Mouse (Mus musculus): Measurements from ENCODE around the gene Ift20. TPM values are rescaled to one million over a fixed set of nuclear protein-coding genes. Genes with fewer than 3 reads are reported as not detected.
A peak's percentile ranks its signal among the peaks of the same experiment; 100 is the strongest.

Ift20 gene
- polyA plus RNA-seq, 1 experiment from 2014 or later, result 108 TPM

GRCm38 (mm10) chr11:78550168-78551058 lies 14.3 kb downstream of the Ift20 start, which contains the start of gene Tmem97:
Gene Tmem97, minus strand, starts transcription at chr11:78550777.
- H3K4me1 ChIP-seq, result peaks cover 24% of the 10 kb centered on the region
- peaks cover 3% of the 10 kb centered on the region; the same call in 1 of the 2 replicates for H3K36me3 ChIP-seq
- H3K27me3 ChIP-seq, result no peaks in the 10 kb centered on the region
- peak within 1 kb of the TSS; percentile 79 for H3K4me2 ChIP-seq (replicated peaks)
- H3K9me3 ChIP-seq (replicated peaks), result peaks cover 5% of the 10 kb centered on the region; the same call in 1 of the 2 replicates
- peak within 1 kb of the TSS; percentile 81 for H3K27ac ChIP-seq
- peak within 1 kb of the TSS; percentile 56 for H3K4me3 ChIP-seq
- H3K9ac ChIP-seq, result peak within 1 kb of the TSS; percentile 65
- WGBS, result under 1% methylated on average over 60 of the region's 60 CpGs
- ATAC-seq (ENCODE audit: low FRiP score), result peak; percentile 100

- Histone ChIP-seq H3K9me3 (replicated peaks) (peaks cover 5% of the 10 kb centered on the region; the same call in 1 of the 2 replicates), H3K4me2 (replicated peaks) (peak overlapping the region; percentile 79), H3K4me1 (peaks cover 24% of the 10 kb centered on the region), H3K27me3 (no peaks in the 10 kb centered on the region), H3K4me3 (peak overlapping the region; percentile 56), H3K36me3 (no peaks in the 10 kb centered on the region), H3K27ac (peak overlapping the region; percentile 81), H3K9ac (peak overlapping the region; percentile 53)
- 38% methylated on average over 6 of the region's 6 CpGs for WGBS
- peak; percentile 58 for ATAC-seq (ENCODE audit: low FRiP score)
These were observed 14.9 kb downstream of the Ift20 start for GRCm38 (mm10) chr11:78551059-78551398.

DNA sequence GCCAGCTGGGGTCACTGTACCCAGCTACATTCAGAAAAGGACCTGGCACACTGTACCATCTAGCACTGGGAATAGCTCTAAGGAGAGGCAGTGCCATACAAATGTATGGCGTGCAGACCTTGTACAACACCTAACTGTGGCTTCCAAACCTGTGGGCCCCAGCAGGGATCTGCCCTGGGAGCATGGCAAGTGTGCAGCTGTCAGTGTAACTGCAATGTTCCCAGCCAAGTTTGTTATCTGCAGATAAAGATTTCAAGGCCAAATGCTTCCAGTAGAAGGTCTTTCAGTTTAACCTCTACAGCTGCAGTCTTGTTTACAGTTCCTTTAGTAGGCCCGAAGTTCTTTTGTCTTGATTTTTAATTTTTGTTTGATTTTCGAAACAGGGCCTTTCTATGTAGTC lies 19.5 kb downstream of the Ift20 start:
- Histone ChIP-seq H3K4me2 (replicated peaks) (no peak overlapping the region), H3K4me3 (no peak overlapping the region), H3K9ac (no peak overlapping the region), H3K4me1 (peaks cover 3% of the 10 kb centered on the region), H3K27ac (no peak overlapping the region), H3K36me3 (no peaks in the 10 kb centered on the region), H3K9me3 (replicated peaks) (peaks cover 5% of the 10 kb centered on the region; the same call in 1 of the 2 replicates), H3K27me3 (no peaks in the 10 kb centered on the region)
- 82% methylated on average over 3 of the region's 3 CpGs for WGBS
- ATAC-seq (ENCODE audit: low FRiP score), result no peak

GRCm38 (mm10) chr11:78556070-78556469 lies 19.9 kb downstream of the Ift20 start:
- Histone ChIP-seq H3K4me2 (replicated peaks) (no peak overlapping the region), H3K36me3 (no peaks in the 10 kb centered on the region), H3K4me3 (no peak overlapping the region), H3K27ac (no peak overlapping the region), H3K4me1 (peaks cover 2% of the 10 kb centered on the region), H3K27me3 (no peaks in the 10 kb centered on the region), H3K9ac (no peak overlapping the region), H3K9me3 (replicated peaks) (peaks cover 5% of the 10 kb centered on the region; the same call in 1 of the 2 replicates)
- WGBS, result 85% methylated on average over 4 of the region's 4 CpGs
- ATAC-seq (ENCODE audit: low FRiP score), result no peak

- Histone ChIP-seq H3K27me3 (no peaks in the 10 kb centered on the region), H3K27ac (peak overlapping the region; percentile 62; the same call in 1 of the 2 replicates), H3K4me2 (replicated peaks) (no peak overlapping the region), H3K36me3 (no peaks in the 10 kb centered on the region), H3K4me3 (no peak overlapping the region), H3K9ac (no peak overlapping the region), H3K9me3 (replicated peaks) (peaks cover 5% of the 10 kb centered on the region; the same call in 1 of the 2 replicates), H3K4me1 (no peaks in the 10 kb centered on the region; the same call in 1 of the 2 replicates)
- 54% methylated on average over 8 of the region's 8 CpGs for WGBS
- ATAC-seq (ENCODE audit: low FRiP score), result no peak
These were observed 21.1 kb downstream of the Ift20 start for GRCm38 (mm10) chr11:78557241-78557640.

- Histone ChIP-seq H3K36me3 (0 out of 2 replicates have a peak, but pooled peaks cover 6% of the 10 kb centered on the region), H3K4me3 (no peak overlapping the region), H3K9ac (no peak overlapping the region), H3K4me2 (replicated peaks) (no peak overlapping the region), H3K9me3 (replicated peaks) (no peaks in the 10 kb centered on the region), H3K27me3 (no peaks in the 10 kb centered on the region), H3K27ac (no peak overlapping the region), H3K4me1 (no peaks in the 10 kb centered on the region; the same call in 1 of the 2 replicates)
- 16% methylated on average over 4 of the region's 4 CpGs for WGBS
- 0 out of 2 replicates have a peak, but pooled peaks have one; percentile 61 for ATAC-seq (ENCODE audit: low FRiP score)
These were observed 24.3 kb downstream of the Ift20 start for GRCm38 (mm10) chr11:78560447-78560846.

DNA sequence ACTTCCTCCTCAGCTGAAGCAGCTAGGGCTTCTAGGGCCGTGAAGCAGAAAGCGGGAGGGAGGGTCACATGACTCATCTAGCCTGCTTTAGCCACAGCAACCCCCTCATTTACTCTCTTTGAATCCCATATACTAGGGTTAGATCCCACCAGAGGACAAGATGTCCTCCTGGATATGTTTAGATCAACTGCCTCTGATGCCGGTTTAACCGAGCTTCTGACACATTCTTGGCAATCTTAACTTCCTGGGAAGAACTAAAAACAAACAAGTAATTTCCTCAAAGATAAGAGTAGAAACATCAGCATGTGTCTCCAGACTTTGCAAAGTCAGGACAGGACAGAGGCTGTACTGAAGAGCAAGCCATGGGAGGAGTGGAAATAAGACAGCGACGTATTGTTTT lies 30.6 kb downstream of the Ift20 start:
- ATAC-seq (ENCODE audit: low FRiP score), result no peak

DNA sequence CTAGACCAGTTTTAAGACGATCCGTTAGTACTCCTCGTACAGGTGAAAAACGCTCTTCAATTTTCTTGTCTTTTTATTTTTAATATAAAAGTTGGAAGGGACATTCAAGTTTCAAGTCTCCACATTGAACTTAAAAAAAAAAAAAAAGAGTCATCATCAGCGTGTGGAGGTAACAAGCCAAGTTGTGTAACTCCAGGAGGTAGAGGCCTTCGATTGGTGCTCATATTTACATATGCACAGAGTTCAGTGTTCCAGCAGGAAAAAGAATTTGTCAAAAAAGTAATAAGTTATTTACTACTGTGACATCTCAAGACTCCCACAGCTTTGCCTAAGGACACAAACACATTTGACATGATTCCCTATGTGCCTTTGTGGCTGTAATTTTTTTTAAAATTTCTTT lies 31.5 kb downstream of the Ift20 start:
- H3K4me1 ChIP-seq, result no peaks in the 10 kb centered on the region
- no peak overlapping the region for H3K4me2 ChIP-seq (replicated peaks)
- no peak overlapping the region for H3K27ac ChIP-seq
- H3K36me3 ChIP-seq, result peaks cover 45% of the 10 kb centered on the region
- H3K9me3 ChIP-seq (replicated peaks), result no peaks in the 10 kb centered on the region
- 93% methylated on average over 6 of the region's 6 CpGs for WGBS
- no peak for ATAC-seq (ENCODE audit: low FRiP score)
- H3K4me3 ChIP-seq, result no peak overlapping the region
- H3K27me3 ChIP-seq, result no peaks in the 10 kb centered on the region
- H3K9ac ChIP-seq, result no peak overlapping the region

More for the DNA sequence above, 30.6 kb downstream of the Ift20 start:
- Histone ChIP-seq H3K9ac (no peak overlapping the region), H3K4me1 (no peaks in the 10 kb centered on the region), H3K4me3 (no peak overlapping the region), H3K27me3 (no peaks in the 10 kb centered on the region), H3K36me3 (peaks cover 37% of the 10 kb centered on the region), H3K27ac (no peak overlapping the region), H3K9me3 (replicated peaks) (no peaks in the 10 kb centered on the region), H3K4me2 (replicated peaks) (no peak overlapping the region)
- WGBS, result 80% methylated on average over 6 of the region's 6 CpGs

- no peak overlapping the region for H3K4me2 ChIP-seq (replicated peaks)
- H3K4me3 ChIP-seq, result no peak overlapping the region
- H3K36me3 ChIP-seq, result peaks cover 45% of the 10 kb centered on the region
- no peaks in the 10 kb centered on the region for H3K9me3 ChIP-seq (replicated peaks)
- no peak overlapping the region for H3K9ac ChIP-seq
- ATAC-seq (ENCODE audit: low FRiP score), result no peak
- no peaks in the 10 kb centered on the region for H3K27me3 ChIP-seq
- no peak overlapping the region for H3K27ac ChIP-seq
- WGBS, result 91% methylated on average over 10 of the region's 10 CpGs
- no peaks in the 10 kb centered on the region for H3K4me1 ChIP-seq
These were observed 32.7 kb downstream of the Ift20 start for GRCm38 (mm10) chr11:78568827-78569226.

- Histone ChIP-seq H3K4me1 (no peaks in the 10 kb centered on the region), H3K36me3 (peaks cover 50% of the 10 kb centered on the region), H3K9ac (no peak overlapping the region), H3K4me3 (no peak overlapping the region), H3K27ac (no peak overlapping the region), H3K27me3 (no peaks in the 10 kb centered on the region), H3K4me2 (replicated peaks) (no peak overlapping the region), H3K9me3 (replicated peaks) (no peaks in the 10 kb centered on the region)
- WGBS, result 69% methylated on average over 3 of the region's 3 CpGs
- ATAC-seq (ENCODE audit: low FRiP score), result no peak
These were observed 33.6 kb downstream of the Ift20 start for GRCm38 (mm10) chr11:78569806-78570205.

DNA sequence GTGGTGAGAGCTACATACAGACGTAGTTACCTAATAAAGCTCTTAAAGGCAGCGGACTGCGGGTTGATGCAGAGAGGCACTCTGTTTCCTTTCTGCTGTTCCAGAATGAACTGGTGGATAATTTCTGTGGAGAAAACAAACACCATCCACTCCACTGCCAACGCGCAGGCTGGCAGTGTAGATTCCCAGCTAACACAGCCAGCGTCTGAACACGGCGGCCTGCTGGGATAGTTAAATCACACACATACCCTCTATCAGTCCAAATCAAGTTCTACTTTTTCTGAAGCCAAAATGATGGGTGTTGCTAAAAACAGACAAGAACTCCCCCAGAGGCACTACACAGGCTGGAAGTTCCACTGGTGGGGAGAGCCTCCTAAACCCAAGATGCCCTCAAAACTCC lies 35.3 kb downstream of the Ift20 start:
- no peak overlapping the region for H3K4me2 ChIP-seq (replicated peaks)
- H3K9me3 ChIP-seq (replicated peaks), result no peaks in the 10 kb centered on the region
- no peak overlapping the region for H3K4me3 ChIP-seq
- no peak overlapping the region for H3K27ac ChIP-seq
- ATAC-seq (ENCODE audit: low FRiP score), result no peak
- no peaks in the 10 kb centered on the region for H3K27me3 ChIP-seq
- no peak overlapping the region for H3K9ac ChIP-seq
- 95% methylated on average over 8 of the region's 8 CpGs for WGBS
- H3K36me3 ChIP-seq, result peaks cover 53% of the 10 kb centered on the region
- H3K4me1 ChIP-seq, result no peaks in the 10 kb centered on the region

DNA sequence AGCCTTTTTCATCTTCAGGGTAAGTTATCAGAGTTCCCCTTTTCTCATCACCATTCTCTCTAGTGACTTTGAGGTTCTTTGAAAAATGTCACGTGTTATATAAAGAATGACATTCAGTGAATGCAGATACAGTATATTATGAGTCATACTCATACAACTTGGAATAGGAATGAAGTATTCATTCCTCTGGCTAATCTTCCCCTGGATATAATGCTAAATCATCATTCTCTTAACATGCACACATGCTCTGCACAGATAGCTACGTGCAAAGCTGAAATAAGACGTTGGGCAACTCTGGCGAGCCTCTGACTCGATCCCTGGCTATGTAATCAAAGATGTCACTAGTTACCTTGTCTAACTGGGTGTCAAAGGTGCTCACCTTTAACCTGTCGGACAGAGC lies 35.7 kb downstream of the Ift20 start:
- Histone ChIP-seq H3K36me3 (peaks cover 53% of the 10 kb centered on the region), H3K27ac (no peak overlapping the region), H3K4me1 (no peaks in the 10 kb centered on the region), H3K4me3 (no peak overlapping the region), H3K4me2 (replicated peaks) (no peak overlapping the region), H3K27me3 (no peaks in the 10 kb centered on the region), H3K9ac (no peak overlapping the region), H3K9me3 (replicated peaks) (no peaks in the 10 kb centered on the region)
- no peak for ATAC-seq (ENCODE audit: low FRiP score)
- 94% methylated on average over 6 of the region's 6 CpGs for WGBS

All from hindbrain, embryonic 12.5 days (tissue).